Mouse (Mus musculus): Measurements from ENCODE around the gene Wdr83. TPM values are rescaled to one million over a fixed set of nuclear protein-coding genes. Genes with fewer than 3 reads are reported as not detected.

Wdr83 gene
- total RNA-seq, 2 experiments from 2014 or later: 23.5 to 44.3 TPM

- ATAC-seq (replicated peaks; ENCODE audit: poor library complexity): no peak
Measured at GRCm38 (mm10) chr8:85080214-85080531, 933 bp downstream of the Wdr83 start.

GRCm38 (mm10) chr8:85076993-85077392, 4.1 kb downstream of the Wdr83 start:
- peak; percentile 64 for ATAC-seq (replicated peaks; ENCODE audit: poor library complexity)

DNA sequence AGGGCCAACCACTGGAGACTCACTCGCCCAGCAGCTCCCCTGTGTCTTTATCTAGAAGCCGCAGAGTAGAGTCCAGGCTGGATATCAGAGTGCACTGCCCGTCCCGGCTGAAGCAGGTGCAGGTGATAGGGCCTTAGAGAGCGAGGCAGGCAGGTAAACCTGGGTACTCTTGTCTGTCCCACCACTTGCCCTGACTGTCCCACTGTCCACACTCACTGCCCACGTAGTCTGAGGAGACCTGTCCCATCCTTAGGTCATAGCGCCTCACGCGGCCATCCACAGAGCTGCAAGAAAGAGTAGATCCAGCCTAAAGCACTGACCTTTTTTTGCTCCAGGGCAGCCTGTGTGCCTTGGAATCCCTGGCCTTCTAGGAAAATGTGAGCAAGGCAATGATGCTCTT, 5.1 kb downstream of the Wdr83 start:
- ATAC-seq (replicated peaks; ENCODE audit: poor library complexity): no peak

DNA sequence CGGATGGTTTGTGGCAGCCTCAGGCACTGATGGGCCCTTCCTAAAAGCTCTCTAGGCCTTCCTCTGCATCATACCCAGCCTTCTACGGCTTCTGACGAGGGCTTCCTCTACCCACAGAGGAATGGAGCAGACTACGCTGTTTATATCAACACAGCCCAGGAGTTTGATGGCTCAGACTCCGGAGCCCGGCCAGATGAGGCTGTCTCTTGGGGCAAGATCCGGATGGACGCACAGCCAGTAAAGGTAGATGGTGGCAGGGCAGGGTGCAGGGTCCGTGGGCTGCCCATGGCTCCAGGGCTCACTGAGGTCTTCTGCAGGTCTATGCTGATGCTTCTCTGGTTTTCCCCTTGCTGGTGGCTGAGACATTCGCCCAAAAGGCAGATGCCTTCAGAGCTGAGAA, 6.5 kb downstream of the Wdr83 start:
- ATAC-seq (replicated peaks; ENCODE audit: poor library complexity): no peak

DNA sequence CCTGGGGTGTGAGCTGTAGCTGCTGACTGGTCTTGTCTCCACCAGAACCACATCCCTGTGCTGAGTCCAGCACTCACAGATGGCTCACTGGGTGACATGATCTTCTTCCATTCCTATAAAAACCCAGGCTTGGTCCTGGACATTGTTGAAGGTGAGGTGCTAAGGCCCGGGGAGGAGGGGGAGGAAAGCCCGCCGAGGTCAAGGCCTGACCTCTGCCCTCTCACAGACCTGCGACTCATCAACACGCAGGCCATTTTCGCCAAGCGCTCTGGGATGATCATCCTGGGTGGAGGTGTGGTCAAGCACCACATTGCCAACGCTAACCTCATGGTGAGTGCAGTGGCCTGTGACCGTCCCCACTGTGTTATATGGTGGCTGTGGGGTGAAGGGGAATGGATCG, 6.9 kb downstream of the Wdr83 start:
- no peak for ATAC-seq (replicated peaks; ENCODE audit: poor library complexity)

GRCm38 (mm10) chr8:85073041-85073612, 8.0 kb downstream of the Wdr83 start:
- no peak for ATAC-seq (replicated peaks; ENCODE audit: poor library complexity)

- no peak for ATAC-seq (replicated peaks; ENCODE audit: poor library complexity)
Measured at GRCm38 (mm10) chr8:85072364-85072929, 8.7 kb downstream of the Wdr83 start.

GRCm38 (mm10) chr8:85071514-85072281, 9.4 kb downstream of the Wdr83 start, which contains the start of gene Dhps:
Gene Dhps (plus strand): TSS chr8:85071757.
- ATAC-seq (replicated peaks; ENCODE audit: poor library complexity): peak; percentile 89

DNA sequence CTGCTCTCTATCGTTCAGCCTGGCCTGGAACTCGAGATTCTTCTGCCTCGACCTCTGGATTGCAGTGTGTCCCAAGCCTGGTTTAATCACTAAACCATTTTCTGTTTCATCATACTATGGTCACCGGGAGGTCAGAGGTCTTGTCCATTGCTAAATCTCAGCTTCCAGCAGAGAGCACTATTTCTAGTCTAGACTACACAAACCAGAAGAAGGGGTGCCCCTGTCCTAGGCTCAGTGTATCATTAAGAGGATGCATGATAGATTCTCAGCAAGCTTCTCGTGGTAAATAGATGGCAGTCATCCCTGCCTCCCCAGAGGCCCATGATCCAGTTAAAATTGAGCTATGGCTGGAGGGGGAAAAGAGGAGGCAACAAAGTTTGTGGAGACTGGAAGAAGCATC, 10.1 kb downstream of the Wdr83 start:
- ATAC-seq (replicated peaks; ENCODE audit: poor library complexity): 0 out of 2 replicates have a peak, but pooled peaks have one; percentile 2

DNA sequence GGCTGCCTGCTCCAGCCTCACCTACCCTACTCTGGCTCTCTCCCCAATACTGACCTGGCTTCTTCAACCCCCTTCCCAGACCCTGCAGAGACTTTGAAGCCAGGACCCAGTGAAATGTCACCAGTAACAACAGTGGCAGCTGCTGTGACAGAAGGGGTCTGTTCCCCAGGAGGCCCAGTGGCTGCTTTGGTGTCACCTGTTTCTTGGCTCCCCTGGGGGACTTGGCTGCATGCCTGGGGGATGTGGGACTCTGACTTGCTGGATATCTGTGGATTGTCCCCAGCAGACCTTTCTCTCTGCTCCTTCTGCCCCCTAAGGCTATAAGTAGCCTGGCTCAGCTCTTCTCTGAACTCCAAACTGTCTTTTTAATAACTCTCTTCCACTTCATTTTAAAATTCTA, 13.1 kb downstream of the Wdr83 start, which contains the start of gene Gm5741:
TSS of gene Gm5741 (minus strand) at position 1 of the 400 bp plus-strand sequence.
- ATAC-seq (replicated peaks; ENCODE audit: poor library complexity): no peak

DNA sequence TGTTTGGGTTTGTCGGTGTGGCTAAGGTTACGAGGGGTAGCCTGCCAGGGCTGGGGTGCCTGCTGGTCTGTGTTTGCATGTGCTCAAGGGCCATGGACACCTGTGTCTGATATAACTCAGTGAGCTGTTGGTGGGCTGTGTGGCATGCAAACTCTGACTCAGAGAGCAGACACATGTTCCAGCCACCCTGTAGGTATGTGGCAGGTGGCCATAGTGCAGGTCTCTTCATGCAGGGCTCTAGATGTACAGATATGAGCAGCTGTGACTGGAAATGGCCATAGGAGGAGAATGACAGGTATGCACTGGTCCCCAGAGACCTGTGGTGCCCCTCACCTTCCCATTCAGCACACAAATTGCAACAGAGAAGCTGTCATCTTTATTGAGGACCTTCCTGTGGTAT, 14.0 kb downstream of the Wdr83 start:
- no peak for ATAC-seq (replicated peaks; ENCODE audit: poor library complexity)

DNA sequence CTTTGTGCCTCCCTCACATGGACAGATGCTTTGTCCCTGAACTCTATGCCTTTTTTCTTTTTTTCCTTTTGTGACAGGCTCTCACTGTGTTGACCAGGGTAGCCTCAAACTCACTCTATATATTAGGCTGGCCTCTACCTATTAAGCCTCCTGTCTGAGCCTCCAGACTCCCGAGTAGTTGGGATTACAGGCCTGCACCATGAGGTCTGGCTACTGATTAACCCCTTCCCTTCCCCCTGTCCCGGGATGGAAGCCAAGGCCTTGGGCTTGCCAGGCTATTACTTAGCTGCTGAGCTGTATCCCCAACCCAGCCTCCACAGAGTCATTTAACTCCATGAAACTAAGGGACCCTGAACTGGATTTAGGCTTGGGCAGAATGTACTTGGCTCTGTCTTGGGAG, 15.9 kb downstream of the Wdr83 start:
- ATAC-seq (replicated peaks; ENCODE audit: poor library complexity): no peak

- no peak for ATAC-seq (replicated peaks; ENCODE audit: poor library complexity)
Measured at GRCm38 (mm10) chr8:85062603-85063002, 18.5 kb downstream of the Wdr83 start.

DNA sequence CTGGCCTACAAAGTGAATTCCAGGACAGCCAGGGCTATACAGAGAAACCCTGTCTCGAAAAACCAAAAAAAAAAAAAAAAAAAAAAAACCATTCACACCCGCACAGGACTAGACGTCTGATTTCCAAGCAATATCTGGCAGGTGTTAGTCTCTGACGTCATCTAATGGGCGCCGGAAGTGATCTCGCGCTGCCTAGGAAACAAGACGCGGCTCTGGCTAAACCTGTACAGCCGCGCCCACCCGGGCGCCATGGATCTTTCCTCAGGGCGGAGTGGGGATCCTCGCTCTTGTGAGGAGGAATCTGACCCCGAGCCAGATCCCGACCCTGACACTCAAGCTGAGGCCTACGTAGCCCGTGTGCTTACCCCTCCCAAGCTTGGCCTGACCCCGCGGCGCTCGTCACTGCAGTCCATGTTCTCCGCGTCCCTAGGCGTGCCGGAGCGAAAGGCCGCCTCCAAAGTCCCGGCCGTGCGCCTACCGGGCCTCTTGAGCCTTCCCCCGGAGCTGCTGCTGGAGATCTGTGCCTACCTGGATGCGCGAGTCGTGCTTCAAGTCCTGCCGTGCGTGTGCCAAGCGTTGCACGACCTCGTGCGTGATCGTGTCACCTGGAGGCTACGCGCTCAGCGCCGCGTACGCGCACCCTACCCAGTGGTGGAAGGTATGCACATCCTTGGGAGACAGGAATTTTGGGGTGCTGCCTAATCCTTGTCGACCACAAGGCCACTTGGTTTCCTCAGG, 21.1 kb downstream of the Wdr83 start, which contains the start of gene Fbxw9:
TSS of gene Fbxw9 (plus strand) at position 177 of the 738 bp plus-strand sequence.
- peak; percentile 94 for ATAC-seq (replicated peaks; ENCODE audit: poor library complexity)

GRCm38 (mm10) chr8:85057367-85057766, 23.7 kb downstream of the Wdr83 start:
- ATAC-seq (replicated peaks; ENCODE audit: poor library complexity): no peak

DNA sequence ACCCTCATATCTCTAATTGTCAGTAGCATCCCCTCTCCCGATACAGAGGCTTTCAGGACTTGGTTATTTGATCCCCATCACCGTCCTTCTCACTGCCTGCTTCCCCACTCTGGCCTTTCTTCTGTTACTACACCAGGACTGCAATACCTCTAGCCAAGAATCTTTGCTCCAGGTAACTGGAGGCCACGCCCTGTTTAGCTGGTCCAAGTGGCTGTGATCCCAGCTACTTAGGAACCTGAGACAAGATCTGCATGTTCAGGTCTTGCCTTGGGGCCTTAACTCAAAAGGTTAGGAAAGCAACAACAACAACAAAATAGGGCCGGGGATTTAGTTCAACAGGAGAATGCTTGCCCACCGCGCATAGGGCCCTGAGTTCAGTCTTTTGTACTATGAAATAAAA, 37.5 kb downstream of the Wdr83 start:
- ATAC-seq (replicated peaks; ENCODE audit: poor library complexity): no peak

DNA sequence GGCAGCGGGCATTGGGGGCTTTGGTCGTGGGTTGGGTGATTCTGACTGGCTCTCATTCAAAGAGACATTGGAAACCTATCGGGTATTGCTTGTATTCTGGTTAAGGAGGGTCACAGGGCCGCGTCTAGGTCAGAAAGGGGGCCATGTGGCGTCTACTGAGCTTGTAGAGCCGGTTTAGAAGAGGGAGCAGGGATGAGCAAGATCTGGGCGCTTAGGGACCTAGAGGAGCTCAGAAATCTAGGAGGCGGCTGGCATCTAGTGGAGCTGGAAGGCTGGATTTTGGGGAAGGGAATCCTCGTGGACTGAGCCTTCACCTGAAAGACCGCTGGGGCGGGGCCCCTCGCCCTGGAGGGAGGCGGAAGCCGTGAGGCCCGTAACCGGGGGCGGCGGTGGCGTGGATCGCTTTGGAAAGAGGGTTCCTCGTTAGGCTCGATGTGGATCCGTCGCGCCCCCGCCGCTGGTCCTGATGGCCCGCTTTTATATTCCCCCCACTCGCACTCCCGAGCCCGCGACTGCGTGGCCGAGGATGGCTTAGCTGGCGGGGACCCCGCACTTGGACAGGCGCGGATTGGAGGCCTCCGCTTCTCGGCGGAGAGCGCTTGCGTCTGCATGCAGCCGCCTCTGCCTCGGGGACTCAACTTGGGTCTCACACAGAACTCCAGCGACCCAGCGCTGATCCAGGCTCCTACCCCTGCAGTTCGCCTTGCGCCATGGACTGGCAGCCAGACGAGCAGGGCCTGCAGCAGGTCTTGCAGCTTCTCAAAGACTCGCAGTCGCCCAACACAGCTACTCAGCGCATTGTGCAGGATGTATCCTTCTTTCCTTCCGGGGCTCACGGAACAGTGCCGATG, 43.2 kb downstream of the Wdr83 start:
- ATAC-seq (replicated peaks; ENCODE audit: poor library complexity): peak; percentile 21; the same call in 1 of the 2 replicates

GRCm38 (mm10) chr8:85037366-85037680, 43.8 kb downstream of the Wdr83 start:
- ATAC-seq (replicated peaks; ENCODE audit: poor library complexity): peak; percentile 15

DNA sequence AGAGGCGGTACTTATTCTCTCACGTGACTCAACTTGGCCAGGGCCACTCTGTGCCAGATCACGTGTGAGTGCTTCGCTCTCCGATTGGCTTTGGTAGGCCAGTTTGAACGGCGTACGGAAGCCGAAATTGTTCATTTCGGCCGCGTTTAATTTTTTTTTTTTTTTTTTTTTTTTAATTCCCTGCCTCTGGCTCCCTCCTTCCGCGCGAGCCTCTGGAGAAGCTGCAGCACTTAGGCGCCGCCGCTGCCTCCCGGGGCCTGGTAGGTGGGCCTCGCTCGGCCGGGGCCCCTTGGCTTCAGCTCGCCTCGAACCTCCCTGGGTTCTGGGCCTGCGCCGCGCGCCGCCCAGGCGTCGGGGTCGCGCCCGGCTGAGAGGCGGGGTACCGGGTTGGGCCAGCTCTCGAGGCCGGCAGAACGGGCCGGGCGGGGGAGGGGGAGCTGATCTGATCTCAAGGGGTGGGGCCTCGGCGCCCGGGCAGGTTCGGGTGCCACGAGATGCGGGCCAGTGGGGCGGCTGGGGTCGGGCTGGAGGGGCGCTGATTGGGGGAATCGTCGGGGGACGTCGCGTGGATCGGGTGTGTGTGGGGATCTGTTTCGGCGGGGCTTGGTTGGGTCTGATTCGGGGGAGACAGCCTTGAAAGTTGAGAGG, 44.3 kb downstream of the Wdr83 start, which contains the start of gene Tnpo2:
TSS of gene Tnpo2 (plus strand) at position 198 of the 648 bp plus-strand sequence.
- ATAC-seq (replicated peaks; ENCODE audit: poor library complexity): peak; percentile 74

DNA sequence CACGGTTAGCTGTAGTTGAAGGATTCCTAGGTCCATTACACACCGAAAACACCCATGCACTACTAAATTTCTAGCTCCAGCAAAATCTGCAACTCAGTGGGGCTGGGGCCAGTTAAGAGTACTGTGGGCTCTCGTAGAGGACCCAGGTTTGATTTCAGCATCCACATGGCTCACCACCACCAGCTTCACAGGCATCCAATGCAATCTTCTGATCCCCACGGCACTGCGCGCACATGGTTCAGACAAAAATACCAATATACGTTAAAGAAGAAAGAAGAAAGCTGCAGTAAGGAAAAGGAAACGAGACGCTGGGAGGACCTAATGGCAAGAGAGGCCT, 44.8 kb downstream of the Wdr83 start:
- ATAC-seq (replicated peaks; ENCODE audit: poor library complexity): peak; percentile 15; the same call in 1 of the 2 replicates

All from megakaryocyte progenitor cell, adult 5-6 weeks (primary cell).